Mouse (Mus musculus) testis, adult 2 months (tissue): ENCODE results near the gene Cyb5r2.

Experiments used
- CTCF ChIP-seq: fragments of 200-500 bp; IDR thresholded peaks from 2 replicates; pipeline ENCODE4 v1.5.1; 2012; ENCODE audit warnings: low read depth, mild to moderate bottlenecking, inconsistent platforms, low read length, moderate library complexity; ENCODE audit not compliant: control insufficient read depth, insufficient read depth, insufficient replicate concordance
- POLR2A ChIP-seq: fragments of 200-500 bp; IDR thresholded peaks from 2 replicates; pipeline ENCODE4 v1.6.1; 2012; ENCODE audit warnings: low read depth, mild to moderate bottlenecking, inconsistent platforms, low read length, moderate library complexity; ENCODE audit not compliant: control insufficient read depth

- TF ChIP-seq CTCF (no peak), POLR2A (no peak)
Measured at GRCm38 (mm10) chr7:107770812-107771211, 13.0 kb upstream of the Cyb5r2 start.
